Mouse (Mus musculus): ENCODE results near the gene Phlpp1.

GRCm38 (mm10) chr1:106244245-106244644 is 72.7 kb downstream of the Phlpp1 start:
- TF ChIP-seq CTCF (IDR thresholded peaks at IDR 0.05; ENCODE audit: low read depth, low read length): no peak
- TF ChIP-seq POLR2A (IDR thresholded peaks at IDR 0.05; ENCODE audit: borderline replicate concordance, low read depth, low read length): no peak

All from bone marrow macrophage, adult 2 months (primary cell).